Mouse (Mus musculus): ENCODE measurements at regions not wholly inside any gene's neighbourhood (a gene's known extent, or its start where the extent isn't known, plus 50 kb on each side); places are given as distances from the start of the nearest gene placed in this dataset.

- no peak for TF ChIP-seq CTCF (IDR thresholded peaks at IDR 0.05; ENCODE audit: low read depth)
- no peak for TF ChIP-seq EP300 (IDR thresholded peaks at IDR 0.05; ENCODE audit: low read depth)
Measured at GRCm38 (mm10) chr10:11648151-11648550, 304.9 kb downstream of the Epm2a start.
